Mouse (Mus musculus) stomach, embryonic 16.5 days (tissue): ENCODE results near the gene Krt2. TPM values are rescaled to one million over a fixed set of nuclear protein-coding genes. Genes with fewer than 3 reads are reported as not detected.

Experiments
- ATAC-seq: fragments of 200-750 bp; cut with Nextera tagmentation; 2 replicates; pipeline ENCODE4 v1.8.0; 2017; ENCODE audit warnings: moderate number of reproducible peaks, moderate TSS enrichment; ENCODE audit not compliant: insufficient read depth, low FRiP score
- H3K27ac ChIP-seq: fragments of 300-500 bp; sonication (generic); 2 replicates; pipeline ENCODE4 v1.5.1; 2014; ENCODE audit warnings: low read length
- H3K27me3 ChIP-seq: fragments of 300-500 bp; sonication (generic); 2 replicates; pipeline ENCODE4 v1.6.1; 2014; ENCODE audit warnings: low read length, control low read depth, mixed read lengths; ENCODE audit not compliant: control insufficient read depth, insufficient read depth
- H3K36me3 ChIP-seq: fragments of 300-500 bp; sonication (generic); 2 replicates; pipeline ENCODE4 v1.6.1; 2014; ENCODE audit warnings: low read length; ENCODE audit not compliant: control insufficient read depth, insufficient read depth
- H3K4me1 ChIP-seq: fragments of 300-500 bp; sonication (generic); 2 replicates; pipeline ENCODE4 v1.6.1; 2014; ENCODE audit warnings: low read length, control low read depth, mixed read lengths; ENCODE audit not compliant: control insufficient read depth, insufficient read depth
- H3K4me2 ChIP-seq: fragments of 300-500 bp; sonication (generic); 2 replicates; pipeline ENCODE4 v1.6.1; 2014; ENCODE audit warnings: low read depth, low read length, mixed read lengths
- H3K4me3 ChIP-seq: fragments of 300-500 bp; sonication (generic); replicated peaks from 2 replicates; pipeline ENCODE4 v1.5.1; 2014; ENCODE audit warnings: mild to moderate bottlenecking, low read length
- H3K9ac ChIP-seq: fragments of 300-500 bp; sonication (generic); 2 replicates; pipeline ENCODE4 v1.6.1; 2014; ENCODE audit warnings: low read length
- H3K9me3 ChIP-seq: fragments of 300-500 bp; sonication (generic); replicated peaks from 2 replicates; pipeline ENCODE4 v1.6.1; 2016; ENCODE audit warnings: low read length, control low read depth; ENCODE audit not compliant: control insufficient read depth
- WGBS: fragments of 180-500 bp; shearing (Covaris S2); extraction: QIAGEN DNeasy Blood & Tissue Kit; methylation state at CpG from one replicate; pipeline ENCODE4 v1.1.7; 2014; 5-methylcytosine and 5-hydroxymethylcytosine counted together
- polyA plus RNA-seq: library from polyadenylated mRNA; unstranded; fragments of >200 nt; fragmentation: Nextera tagmentation; extraction: Ambion mirVana; gene quantifications from 2 replicates; pipeline ENCODE4 v1.2.1, GENCODE M21; 2015

The Krt2 gene
- polyA plus RNA-seq, 1 experiment from 2014 or later: 0.05 TPM

GRCm38 (mm10) chr15:101850694-101851093, 32.7 kb upstream of the Krt2 start, which contains the start of gene Krt1:
Gene Krt1, minus strand, starts transcription at chr15:101850794.
- no peak within 1 kb of the TSS for H3K27ac ChIP-seq
- no peak within 1 kb of the TSS for H3K9ac ChIP-seq
- ATAC-seq: no peak
- H3K36me3 ChIP-seq: no peaks in the 10 kb centered on the region
- 0 out of 2 replicates have a peak, but pooled peaks cover 3% of the 10 kb centered on the region for H3K4me1 ChIP-seq
- H3K4me2 ChIP-seq: no peak within 1 kb of the TSS
- no peaks in the 10 kb centered on the region for H3K9me3 ChIP-seq
- WGBS: 71% methylated on average over 6 of the region's 6 CpGs
- H3K27me3 ChIP-seq: no peaks in the 10 kb centered on the region
- no peak within 1 kb of the TSS for H3K4me3 ChIP-seq

DNA sequence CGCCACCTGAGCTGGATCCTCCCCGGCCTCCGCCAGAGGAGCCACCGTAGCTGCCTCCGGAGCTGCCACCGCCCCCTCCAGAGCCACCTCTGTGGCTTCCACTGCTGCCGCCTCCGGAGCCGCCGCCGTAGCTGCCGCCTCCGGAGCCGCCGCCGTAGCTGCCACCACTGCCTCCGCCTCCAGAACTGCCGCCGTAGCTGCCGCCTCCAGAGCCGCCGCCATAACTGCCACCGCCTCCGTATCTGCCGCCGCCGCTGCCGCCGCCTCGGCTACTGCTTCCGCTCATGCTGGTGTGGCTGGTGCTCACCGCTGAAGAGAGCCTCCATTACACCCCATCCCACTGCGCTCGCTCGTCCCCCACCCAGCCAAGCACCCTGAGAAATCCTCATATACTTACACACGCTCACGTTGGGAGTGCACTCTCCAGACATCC, 28.0 kb upstream of the Krt2 start:
- no peaks in the 10 kb centered on the region for H3K36me3 ChIP-seq
- no peaks in the 10 kb centered on the region; the same call in 1 of the 2 replicates for H3K27me3 ChIP-seq
- H3K27ac ChIP-seq: peak overlapping the region; percentile 76
- no peaks in the 10 kb centered on the region for H3K9me3 ChIP-seq
- peak; percentile 56; the same call in 1 of the 2 replicates for ATAC-seq
- peak overlapping the region; percentile 72 for H3K9ac ChIP-seq
- WGBS: 1% methylated on average over 37 of the region's 37 CpGs
- H3K4me2 ChIP-seq: peak overlapping the region; percentile 89
- H3K4me1 ChIP-seq: 0 out of 2 replicates have a peak, but pooled peaks cover 3% of the 10 kb centered on the region
- peak overlapping the region; percentile 53 for H3K4me3 ChIP-seq

- Histone ChIP-seq H3K9ac (no peak overlapping the region), H3K9me3 (no peaks in the 10 kb centered on the region), H3K27ac (no peak overlapping the region; the same call in 1 of the 2 replicates), H3K27me3 (no peaks in the 10 kb centered on the region; the same call in 1 of the 2 replicates), H3K36me3 (no peaks in the 10 kb centered on the region), H3K4me3 (no peak overlapping the region), H3K4me1 (0 out of 2 replicates have a peak, but pooled peaks cover 3% of the 10 kb centered on the region), H3K4me2 (no peak overlapping the region)
- ATAC-seq: no peak
- WGBS: 35% methylated on average over 9 of the region's 9 CpGs
These were observed 25.2 kb upstream of the Krt2 start for GRCm38 (mm10) chr15:101843192-101843591.

GRCm38 (mm10) chr15:101834784-101835328, 16.9 kb upstream of the Krt2 start:
- ATAC-seq: no peak
- Histone ChIP-seq H3K9ac (no peak overlapping the region), H3K4me2 (no peak overlapping the region), H3K36me3 (no peaks in the 10 kb centered on the region), H3K4me3 (no peak overlapping the region), H3K9me3 (no peaks in the 10 kb centered on the region), H3K27me3 (no peaks in the 10 kb centered on the region), H3K27ac (no peak overlapping the region), H3K4me1 (no peaks in the 10 kb centered on the region)
- WGBS: 57% methylated on average over 5 of the region's 5 CpGs

DNA sequence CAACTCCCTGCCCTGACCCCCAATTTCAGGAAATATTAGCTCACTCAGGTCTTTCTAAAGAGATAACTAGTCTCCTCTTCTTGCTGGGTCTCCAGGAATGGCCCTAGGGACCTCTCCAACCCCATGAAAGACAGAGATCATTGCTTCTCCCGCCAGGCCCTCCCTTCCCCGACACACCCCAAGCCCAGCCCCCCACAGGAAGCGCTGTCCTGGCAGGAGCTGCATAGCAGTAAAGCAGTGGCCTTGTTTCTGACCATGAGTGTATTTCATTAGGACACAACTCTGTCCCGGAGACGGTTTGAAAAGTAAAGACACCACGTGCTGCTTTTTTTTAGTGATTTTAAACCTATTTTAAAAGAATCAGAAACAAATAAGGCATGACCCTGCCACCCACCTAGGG, 15.2 kb upstream of the Krt2 start:
- 32% methylated on average over 6 of the region's 6 CpGs for WGBS

GRCm38 (mm10) chr15:101829441-101829840, 11.5 kb upstream of the Krt2 start:
- ATAC-seq: no peak
- Histone ChIP-seq H3K36me3 (no peaks in the 10 kb centered on the region), H3K4me2 (no peak overlapping the region), H3K4me3 (no peak overlapping the region), H3K9ac (no peak overlapping the region), H3K4me1 (no peaks in the 10 kb centered on the region), H3K9me3 (no peaks in the 10 kb centered on the region), H3K27me3 (no peaks in the 10 kb centered on the region), H3K27ac (no peak overlapping the region)
- 75% methylated on average over 5 of the region's 5 CpGs for WGBS

More for the DNA sequence above, 15.2 kb upstream of the Krt2 start:
- Histone ChIP-seq H3K27me3 (no peaks in the 10 kb centered on the region), H3K9me3 (no peaks in the 10 kb centered on the region), H3K27ac (no peak overlapping the region), H3K4me1 (no peaks in the 10 kb centered on the region), H3K4me3 (no peak overlapping the region), H3K9ac (no peak overlapping the region), H3K4me2 (no peak overlapping the region), H3K36me3 (no peaks in the 10 kb centered on the region)
- ATAC-seq: no peak

DNA sequence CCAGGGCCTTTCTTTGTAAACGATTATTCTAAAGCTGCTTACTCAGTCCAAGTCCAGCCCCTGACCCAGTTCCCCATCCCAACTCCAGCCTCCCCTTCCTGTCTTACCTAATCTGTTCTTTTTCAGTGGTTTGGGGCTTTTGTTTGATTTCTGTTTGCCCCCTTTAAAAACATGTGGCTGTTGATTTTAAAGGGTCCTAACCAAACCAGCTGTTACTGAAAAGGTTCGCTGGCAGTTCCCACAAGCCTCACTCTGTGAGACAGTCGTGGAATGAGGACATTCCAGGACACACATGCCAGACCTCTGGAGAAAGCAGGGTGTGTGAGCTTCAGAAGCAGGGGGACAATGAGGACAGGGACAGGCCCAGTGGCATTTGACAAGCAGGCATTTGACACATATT, 3.8 kb upstream of the Krt2 start:
- Histone ChIP-seq H3K9me3 (no peaks in the 10 kb centered on the region), H3K36me3 (no peaks in the 10 kb centered on the region), H3K4me3 (no peak overlapping the region), H3K27ac (no peak overlapping the region), H3K4me1 (no peaks in the 10 kb centered on the region), H3K27me3 (no peaks in the 10 kb centered on the region), H3K9ac (no peak overlapping the region), H3K4me2 (no peak overlapping the region)
- no peak for ATAC-seq
- 18% methylated on average over 3 of the region's 3 CpGs for WGBS

DNA sequence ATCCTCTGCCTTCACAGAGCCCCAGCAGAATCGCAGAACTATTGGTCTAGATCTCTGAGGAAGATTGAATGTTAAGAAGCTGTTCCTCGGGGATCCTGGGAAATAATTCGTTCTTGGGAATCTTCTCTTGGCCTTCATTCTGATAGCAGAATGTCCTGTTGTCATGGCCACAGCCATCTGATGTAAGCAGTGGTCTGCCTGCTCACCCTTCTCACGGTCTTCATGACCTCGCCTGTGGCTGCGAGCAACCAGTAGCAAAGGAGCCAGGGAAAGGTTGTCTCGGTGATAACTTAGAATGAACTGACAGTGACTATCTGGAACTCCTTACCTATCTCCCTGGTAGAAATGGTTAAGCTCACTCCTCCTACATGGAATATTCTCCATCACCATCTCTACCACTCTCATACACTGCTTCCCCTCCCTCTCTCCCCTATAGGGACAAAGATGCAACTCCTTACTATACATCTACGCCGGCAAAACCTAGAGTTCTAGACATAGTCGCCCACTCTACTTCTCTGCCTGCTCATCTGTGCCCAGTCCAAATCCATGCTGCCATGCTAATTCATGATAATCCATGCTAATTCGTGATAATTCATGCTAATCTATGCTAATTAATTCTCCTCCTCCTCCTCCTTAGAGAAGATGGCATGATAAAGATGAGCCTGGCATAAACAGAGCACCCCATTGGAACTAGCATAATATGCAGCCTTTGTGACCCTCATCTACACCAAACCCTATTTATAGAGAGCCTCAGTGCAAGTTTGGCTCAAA, 14.7 kb downstream of the Krt2 start:
- H3K36me3 ChIP-seq: no peaks in the 10 kb centered on the region
- H3K27ac ChIP-seq: no peak overlapping the region
- 78% methylated on average over 11 of the region's 11 CpGs for WGBS
- H3K9ac ChIP-seq: no peak overlapping the region
- H3K4me3 ChIP-seq: no peak overlapping the region
- no peak overlapping the region for H3K4me2 ChIP-seq
- H3K9me3 ChIP-seq: no peaks in the 10 kb centered on the region
- no peaks in the 10 kb centered on the region for H3K27me3 ChIP-seq
- no peak for ATAC-seq
- no peaks in the 10 kb centered on the region for H3K4me1 ChIP-seq

DNA sequence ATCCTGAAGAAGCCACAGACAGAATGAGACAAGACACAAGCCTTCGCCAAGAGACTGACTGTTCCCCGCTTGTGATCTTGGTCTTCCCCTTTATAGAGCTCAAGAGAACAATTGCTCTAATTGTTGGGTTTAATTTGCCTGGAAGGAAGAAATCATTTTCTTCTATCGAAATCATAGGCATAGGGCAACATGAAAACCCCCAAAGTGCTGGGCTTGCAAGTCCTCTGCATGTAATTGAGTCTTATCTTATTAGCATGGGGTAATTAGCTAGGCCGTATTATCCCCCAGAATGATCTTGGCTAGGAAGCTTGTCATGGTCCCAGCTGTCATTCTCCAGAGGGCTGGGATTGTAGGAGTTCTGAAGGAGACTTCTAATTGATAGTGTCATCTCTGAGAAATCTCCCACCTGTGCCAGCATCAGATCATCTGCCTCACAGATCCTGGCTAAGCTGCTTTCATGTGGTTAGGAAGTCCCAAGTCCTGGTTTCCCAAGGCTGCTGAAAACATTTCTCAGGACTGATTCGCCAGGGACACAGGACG, 15.6 kb downstream of the Krt2 start, which contains the start of gene Krt73:
TSS of gene Krt73 (minus strand) at position 51 of the 540 bp plus-strand sequence.
- ATAC-seq: no peak
- WGBS: 83% methylated on average over 6 of the region's 6 CpGs
- Histone ChIP-seq H3K27ac (no peak within 1 kb of the TSS), H3K4me3 (no peak within 1 kb of the TSS), H3K36me3 (no peaks in the 10 kb centered on the region), H3K9me3 (no peaks in the 10 kb centered on the region), H3K27me3 (no peaks in the 10 kb centered on the region), H3K4me2 (no peak within 1 kb of the TSS), H3K4me1 (no peaks in the 10 kb centered on the region), H3K9ac (no peak within 1 kb of the TSS)
